Mouse (Mus musculus) left cerebral cortex, postnatal 4 days (tissue): ENCODE results near the gene Pcyox1. TPM values are rescaled to one million over a fixed set of nuclear protein-coding genes. Genes with fewer than 3 reads are reported as not detected.
"Not testable (repeated sequence)": the region's sequence is repeated elsewhere in the genome, so short reads cannot be mapped to it uniquely, and the experiment has no call there.

Experiments
- DNase-seq: peaks from one replicate; pipeline ENCODE4 v3.0.0-alpha.2; 2022
- intact Hi-C: fragments of 180-260 bp; cut with DNase I; formaldehyde crosslinking; loops from one replicate; pipeline ENCODE4 v1.15.1; 2025
- total RNA-seq, 2 experiments: library from RNA; stranded (reverse); gene quantifications; 2 replicates each; pipeline ENCODE4 v1.2.3; 2021

The Pcyox1 gene
- total RNA-seq, 2 experiments from 2014 or later = 105 to 113 TPM

- DNase-seq = no peak
- intact Hi-C loops = no loop called here
These were observed 3.0 kb upstream of the Pcyox1 start for GRCm38 (mm10) chr6:86399995-86400394.

- intact Hi-C loops = no loop called here
- DNase-seq = no peak
These were observed 2.0 kb upstream of the Pcyox1 start for GRCm38 (mm10) chr6:86398986-86399385.

DNA sequence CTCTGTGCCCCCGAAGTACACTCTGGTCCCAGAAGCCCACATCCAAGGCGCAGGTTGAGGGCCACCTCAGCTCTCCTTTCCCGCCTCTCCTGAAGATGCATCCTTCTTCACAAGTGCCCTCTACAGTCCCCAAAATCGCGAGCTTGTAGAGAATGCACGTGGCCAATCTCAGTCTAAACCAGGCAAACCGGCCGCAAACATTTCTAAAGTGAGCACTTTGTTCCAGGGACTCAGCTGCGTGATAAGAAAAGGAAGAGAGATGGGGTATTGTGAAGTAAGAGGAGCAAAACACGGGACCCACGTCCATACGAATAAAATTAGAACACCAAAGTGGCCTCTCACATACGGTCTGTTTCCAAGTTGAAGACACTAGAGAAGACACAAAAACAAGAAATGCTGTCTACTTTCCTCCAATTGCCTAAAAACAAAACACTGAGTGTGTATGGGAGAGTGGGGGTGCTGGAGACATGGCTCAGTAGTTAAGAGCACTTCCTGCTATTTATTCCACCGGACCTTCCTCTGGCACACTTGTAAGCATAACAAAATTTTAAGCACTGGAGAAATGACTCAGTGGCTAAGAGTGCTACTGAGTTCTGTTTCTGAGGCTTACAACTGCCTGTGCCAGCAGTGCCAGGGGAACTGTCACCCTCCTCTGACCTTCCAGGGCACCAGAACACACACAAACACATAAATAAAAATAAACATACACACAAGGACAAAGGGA, 465 bp upstream of the Pcyox1 start:
- DNase-seq = no peak
- intact Hi-C loops = no loop called here

DNA sequence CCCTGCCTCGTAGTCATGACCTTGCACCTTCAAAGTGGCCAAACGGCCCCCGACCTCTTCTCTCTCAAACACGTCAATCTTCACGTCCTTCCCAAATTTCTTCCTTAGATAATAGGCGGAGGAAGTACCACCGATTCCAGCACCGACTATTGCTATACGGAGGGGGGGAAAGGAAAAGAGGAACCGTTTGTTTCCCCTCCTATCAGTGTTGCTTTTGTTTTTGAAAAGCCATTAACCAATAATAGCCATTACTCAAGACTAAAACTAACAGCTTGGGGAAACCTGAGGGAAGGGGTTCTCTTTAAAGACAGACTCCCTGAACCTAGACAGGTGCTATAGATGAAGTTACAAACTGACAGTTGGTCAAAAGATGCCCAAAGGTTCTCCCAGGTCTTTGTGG, 985 bp downstream of the Pcyox1 start:
- no peak for DNase-seq
- intact Hi-C loops = no loop called here

DNA sequence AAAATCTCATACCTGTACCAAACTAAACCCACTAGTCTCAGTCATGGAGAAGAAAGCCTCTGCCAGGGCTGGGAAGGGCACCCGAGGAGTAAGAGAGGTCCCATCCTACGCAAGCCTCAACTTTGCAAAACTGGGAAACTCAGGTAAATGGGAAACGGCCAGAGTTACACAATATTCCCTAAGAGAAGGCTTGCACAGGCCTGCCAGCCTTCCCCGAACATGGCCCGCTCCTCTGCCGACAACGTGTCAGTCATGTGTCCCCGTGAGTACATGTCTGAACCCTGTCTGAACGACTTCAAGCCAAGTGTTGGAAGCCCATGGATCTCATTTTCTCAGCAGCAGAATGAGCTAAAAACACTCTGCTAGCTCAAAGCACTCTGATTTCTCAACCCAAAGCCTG, 1.9 kb downstream of the Pcyox1 start:
- intact Hi-C loops = no loop called here
- no peak for DNase-seq

GRCm38 (mm10) chr6:86394078-86394720, 2.8 kb downstream of the Pcyox1 start:
- intact Hi-C loops = no loop called here
- DNase-seq = no peak

DNA sequence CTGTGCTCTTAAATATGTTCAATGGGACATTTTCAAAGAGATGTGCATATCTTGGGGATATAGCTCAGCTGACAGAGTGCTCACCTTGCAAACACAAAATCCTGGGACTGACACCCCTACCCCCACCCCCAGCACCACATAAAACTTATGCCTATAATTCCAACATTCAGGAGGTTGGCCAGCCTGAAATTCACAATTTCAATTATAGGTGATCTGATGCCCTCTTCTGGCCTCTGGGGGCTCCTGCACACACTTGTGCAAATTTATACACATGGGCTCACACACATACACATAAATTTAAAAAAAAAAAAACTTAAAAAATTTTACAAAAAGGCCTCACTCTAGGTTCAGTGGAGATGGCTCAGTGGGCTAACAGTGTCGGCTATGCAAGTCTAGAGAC, 3.8 kb downstream of the Pcyox1 start:
- intact Hi-C loops = no loop called here
- no peak for DNase-seq

DNA sequence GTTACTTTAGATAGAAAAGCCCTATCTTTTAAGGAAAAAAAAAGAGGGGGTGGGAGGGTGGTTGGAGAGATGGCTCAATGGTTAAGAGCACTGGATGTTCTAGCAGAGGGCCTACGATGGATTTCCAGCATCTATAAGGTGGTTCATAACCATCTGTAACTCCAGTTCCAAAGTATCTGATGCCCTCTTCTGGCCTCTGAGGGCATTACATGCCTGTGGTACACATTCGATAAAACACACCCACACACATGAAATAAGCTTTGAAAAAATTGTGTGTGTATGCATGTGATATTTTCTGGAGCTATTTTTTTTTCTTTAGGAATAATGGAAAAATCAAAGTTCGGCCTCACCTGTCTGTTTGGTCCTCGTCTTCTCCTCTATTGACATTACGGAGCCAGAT, 5.6 kb downstream of the Pcyox1 start:
- intact Hi-C loops = no loop called here
- DNase-seq = no peak

DNA sequence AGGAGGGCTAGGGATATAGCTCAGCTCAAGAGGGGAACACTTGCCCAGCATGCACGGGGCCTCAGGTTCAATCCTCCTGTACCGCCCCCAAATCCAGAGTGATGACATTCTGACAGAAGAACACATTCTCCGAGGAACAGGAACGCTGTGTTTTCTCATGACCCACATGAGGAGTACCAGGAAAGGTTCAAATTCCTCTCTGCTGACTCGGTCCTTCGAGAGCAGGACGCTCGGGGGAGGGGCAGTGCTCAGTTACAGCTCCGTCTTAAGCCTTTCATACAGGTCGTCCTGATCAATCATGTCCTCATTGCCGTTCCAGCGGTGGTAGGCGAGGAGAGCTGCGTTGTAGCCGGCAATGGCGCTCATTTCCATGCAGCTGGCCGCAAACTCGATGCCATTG, 8.5 kb downstream of the Pcyox1 start:
- DNase-seq = no peak
- intact Hi-C loops = loop anchor here (10.0 kb wide), 1 partner anchor 444 kb away; no protein-coding TSS in a partner anchor

- DNase-seq = no peak
- intact Hi-C loops = loop anchor here (10.0 kb wide), 1 partner anchor 443 kb away; no protein-coding TSS in a partner anchor
These were observed 9.6 kb downstream of the Pcyox1 start for GRCm38 (mm10) chr6:86387313-86387712.

GRCm38 (mm10) chr6:86385362-86386104, 11.4 kb downstream of the Pcyox1 start:
- intact Hi-C loops = loop anchor here (10.0 kb wide), 1 partner anchor 441 kb away; no protein-coding TSS in a partner anchor
- DNase-seq = no peak

- DNase-seq = no peak
- intact Hi-C loops = loop anchor here (10.0 kb wide), 1 partner anchor 440 kb away; no protein-coding TSS in a partner anchor
These were observed 12.3 kb downstream of the Pcyox1 start for GRCm38 (mm10) chr6:86384692-86385091.

GRCm38 (mm10) chr6:86383370-86383769, 13.6 kb downstream of the Pcyox1 start:
- intact Hi-C loops = loop anchor here (10.0 kb wide), 1 partner anchor 439 kb away; no protein-coding TSS in a partner anchor
- DNase-seq = no peak

GRCm38 (mm10) chr6:86382551-86382950, 14.4 kb downstream of the Pcyox1 start:
- no peak for DNase-seq
- intact Hi-C loops = loop anchor here (10.0 kb wide), 1 partner anchor 438 kb away; no protein-coding TSS in a partner anchor

DNA sequence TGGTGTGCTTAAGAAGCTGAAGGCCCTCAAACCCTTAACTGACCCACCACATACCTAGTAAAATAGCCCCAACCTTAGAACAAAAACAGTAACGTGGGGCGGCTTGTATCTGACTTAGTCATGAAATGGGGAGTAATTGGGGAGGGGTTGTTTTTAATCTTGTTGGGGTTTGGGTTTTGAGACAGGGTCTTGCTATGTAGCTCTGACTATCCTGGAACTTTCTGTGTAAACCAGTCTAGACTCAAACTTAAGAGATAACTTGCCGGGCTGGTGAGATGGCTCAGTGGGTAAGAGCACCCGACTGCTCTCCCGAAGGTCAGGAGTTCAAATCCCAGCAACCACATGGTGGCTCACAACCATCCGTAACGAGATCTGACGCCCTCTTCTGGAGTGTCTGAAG, 16.8 kb downstream of the Pcyox1 start:
- intact Hi-C loops = loop anchor here (10.0 kb wide), 1 partner anchor 435 kb away; no protein-coding TSS in a partner anchor
- DNase-seq = not testable (repeated sequence)

DNA sequence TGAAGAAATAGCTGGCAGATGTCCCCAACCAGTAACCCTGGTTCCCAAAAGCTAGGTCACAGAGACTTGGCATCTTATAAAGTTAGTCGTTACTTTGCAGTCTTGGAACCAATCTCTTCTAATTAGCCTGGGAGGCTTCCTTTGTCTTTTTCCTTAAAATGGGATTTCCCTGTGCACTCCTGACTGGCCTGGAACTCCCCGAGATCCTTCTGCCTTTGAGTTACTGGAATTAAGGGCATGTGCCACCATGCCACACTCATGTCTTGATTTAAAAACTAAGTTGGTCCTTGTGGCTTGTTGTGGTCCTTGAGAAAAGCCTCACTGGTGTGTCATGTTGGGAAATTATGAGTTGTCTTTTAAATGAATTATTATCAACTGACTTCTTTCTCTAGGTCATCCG, 18.6 kb downstream of the Pcyox1 start:
- DNase-seq = no peak
- intact Hi-C loops = no loop called here

- DNase-seq = no peak
- intact Hi-C loops = no loop called here
These were observed 23.4 kb downstream of the Pcyox1 start for GRCm38 (mm10) chr6:86373556-86373955.

DNA sequence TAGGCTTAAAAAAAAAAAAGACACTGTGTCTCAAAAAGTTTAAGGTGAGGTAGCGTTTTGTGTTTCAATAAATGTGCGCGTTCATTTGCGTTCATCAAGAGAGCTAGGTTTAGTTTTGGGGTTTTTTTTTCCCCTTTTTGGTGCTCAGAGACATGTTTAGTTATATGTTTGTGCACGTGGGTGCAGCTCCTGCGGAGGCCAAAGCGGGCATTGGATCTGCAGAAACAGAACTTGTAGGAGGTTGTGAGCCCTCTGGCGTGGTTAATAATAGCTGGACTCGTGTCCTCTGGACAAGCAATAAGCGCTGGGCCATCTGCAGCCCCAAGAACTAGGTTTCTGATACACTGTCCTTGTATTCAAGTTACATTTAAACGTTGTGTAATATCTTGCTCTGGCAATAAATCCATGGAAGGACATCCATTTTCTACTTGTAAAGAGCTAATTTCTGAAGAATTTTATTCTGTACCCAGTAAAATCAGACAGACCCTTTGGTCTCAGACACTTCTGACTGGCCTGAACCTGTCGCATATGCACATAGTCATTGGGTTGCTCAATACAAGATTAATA, 24.9 kb downstream of the Pcyox1 start:
- DNase-seq = no peak
- intact Hi-C loops = no loop called here

DNA sequence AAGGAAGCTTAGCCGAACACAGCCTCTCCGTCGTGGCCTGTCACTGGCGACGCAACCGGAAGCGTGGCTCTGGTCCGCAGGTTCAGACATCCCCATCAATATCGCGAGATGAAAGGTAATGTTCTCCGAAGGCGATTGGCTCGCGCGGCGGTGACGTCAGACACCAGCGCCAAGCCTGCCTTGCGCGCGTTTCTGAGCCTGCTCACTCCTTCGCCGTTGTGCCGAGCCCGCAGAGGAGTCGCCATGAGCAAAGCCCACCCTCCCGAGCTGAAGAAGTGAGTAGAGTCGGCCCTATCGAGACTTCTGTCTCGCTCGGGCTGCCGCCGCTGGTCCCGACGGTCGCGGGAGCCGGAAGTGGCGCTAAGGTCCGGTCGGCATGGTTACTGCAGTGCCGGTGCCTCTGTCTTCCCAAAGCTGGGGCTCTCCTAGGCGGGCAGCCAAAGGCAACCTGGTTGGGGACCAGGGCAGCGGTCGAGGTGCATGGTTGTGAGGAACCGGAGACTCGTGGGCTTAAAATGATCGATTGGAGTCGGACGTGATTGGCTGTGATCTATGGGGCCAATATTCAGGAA, 25.5 kb downstream of the Pcyox1 start:
- intact Hi-C loops = no loop called here
- DNase-seq = peak; percentile 96

DNA sequence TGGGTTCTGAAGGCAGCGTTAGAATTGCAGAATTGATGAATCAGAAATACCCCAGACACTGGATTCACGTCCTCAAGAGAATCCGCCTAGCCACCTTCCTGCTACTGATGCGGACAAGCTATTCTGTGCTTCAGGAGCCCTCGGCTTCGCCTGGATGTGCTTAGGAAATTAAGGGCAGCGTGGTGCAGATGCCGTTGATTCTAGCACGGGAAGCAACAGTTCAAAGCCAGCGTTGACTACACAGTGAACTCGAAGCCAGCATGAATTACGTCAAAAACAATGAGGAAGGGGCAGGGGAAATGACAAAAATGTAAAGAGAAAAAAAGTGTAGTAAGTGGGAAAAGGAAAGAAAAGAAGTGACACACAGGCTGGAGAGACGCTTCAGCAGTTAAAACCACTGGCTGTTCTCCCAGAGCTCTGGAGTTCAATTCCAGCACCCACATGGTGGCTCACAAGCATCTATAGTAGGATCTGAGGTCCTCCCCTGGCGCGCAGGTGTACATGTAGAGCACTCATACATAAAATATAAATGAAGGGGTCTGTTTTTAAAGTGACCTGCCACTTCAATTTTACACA, 26.1 kb downstream of the Pcyox1 start, which contains the start of gene Snrpg:
TSS of gene Snrpg (plus strand) at position 541 of the 576 bp plus-strand sequence.
- intact Hi-C loops = no loop called here

More for the DNA sequence above, 26.1 kb downstream of the Pcyox1 start, which contains the start of gene Snrpg:
- no peak for DNase-seq
